Mouse (Mus musculus): ENCODE results near the gene Cd36. TPM values are rescaled to one million over a fixed set of nuclear protein-coding genes. Genes with fewer than 3 reads are reported as not detected.

The Cd36 gene
- polyA plus RNA-seq, 1 experiment from 2014 or later, result 3.2 TPM

GRCm38 (mm10) chr5:17806774-17807377 is 81.7 kb downstream of the Cd36 start:
- WGBS, result 81% methylated on average over 3 of the region's 3 CpGs
- Histone ChIP-seq H3K9me3 (replicated peaks; ENCODE audit: control insufficient read depth, low read length, poor library complexity, severe bottlenecking) (no peaks in the 10 kb centered on the region), H3K4me1 (ENCODE audit: control insufficient read depth, insufficient read depth, low read length) (no peaks in the 10 kb centered on the region), H3K4me2 (ENCODE audit: low read length) (no peak overlapping the region), H3K27me3 (ENCODE audit: control insufficient read depth, insufficient read depth, low read depth, low read length) (no peaks in the 10 kb centered on the region), H3K4me3 (ENCODE audit: low read depth, low read length) (no peak overlapping the region), H3K27ac (ENCODE audit: low read length) (no peak overlapping the region), H3K36me3 (ENCODE audit: control insufficient read depth, insufficient read depth, low read length) (no peaks in the 10 kb centered on the region), H3K9ac (ENCODE audit: low read depth, low read length) (no peak overlapping the region)
- ATAC-seq, result no peak

- H3K9me3 ChIP-seq (replicated peaks; ENCODE audit: control insufficient read depth, low read length, poor library complexity, severe bottlenecking), result no peaks in the 10 kb centered on the region
- no peak overlapping the region for H3K9ac ChIP-seq (ENCODE audit: low read depth, low read length)
- H3K4me3 ChIP-seq (ENCODE audit: low read depth, low read length), result no peak overlapping the region
- no peaks in the 10 kb centered on the region for H3K36me3 ChIP-seq (ENCODE audit: control insufficient read depth, insufficient read depth, low read length)
- WGBS, result 88% methylated on average over 6 of the region's 6 CpGs
- ATAC-seq, result no peak
- H3K4me1 ChIP-seq (ENCODE audit: control insufficient read depth, insufficient read depth, low read length), result no peaks in the 10 kb centered on the region
- H3K27ac ChIP-seq (ENCODE audit: low read length), result no peak overlapping the region
- H3K4me2 ChIP-seq (ENCODE audit: low read length), result no peak overlapping the region
- no peaks in the 10 kb centered on the region for H3K27me3 ChIP-seq (ENCODE audit: control insufficient read depth, insufficient read depth, low read depth, low read length)
Measured at GRCm38 (mm10) chr5:17776571-17776970, 112.0 kb downstream of the Cd36 start.

GRCm38 (mm10) chr5:17770328-17770727 is 118.3 kb downstream of the Cd36 start:
- no peaks in the 10 kb centered on the region for H3K27me3 ChIP-seq (ENCODE audit: control insufficient read depth, insufficient read depth, low read depth, low read length)
- ATAC-seq, result no peak
- no peak overlapping the region for H3K9ac ChIP-seq (ENCODE audit: low read depth, low read length)
- H3K27ac ChIP-seq (ENCODE audit: low read length), result no peak overlapping the region
- no peak overlapping the region for H3K4me3 ChIP-seq (ENCODE audit: low read depth, low read length)
- no peaks in the 10 kb centered on the region for H3K4me1 ChIP-seq (ENCODE audit: control insufficient read depth, insufficient read depth, low read length)
- H3K4me2 ChIP-seq (ENCODE audit: low read length), result no peak overlapping the region
- WGBS, result 98% methylated on average over 2 of the region's 2 CpGs
- H3K9me3 ChIP-seq (replicated peaks; ENCODE audit: control insufficient read depth, low read length, poor library complexity, severe bottlenecking), result no peaks in the 10 kb centered on the region
- no peaks in the 10 kb centered on the region for H3K36me3 ChIP-seq (ENCODE audit: control insufficient read depth, insufficient read depth, low read length)

DNA sequence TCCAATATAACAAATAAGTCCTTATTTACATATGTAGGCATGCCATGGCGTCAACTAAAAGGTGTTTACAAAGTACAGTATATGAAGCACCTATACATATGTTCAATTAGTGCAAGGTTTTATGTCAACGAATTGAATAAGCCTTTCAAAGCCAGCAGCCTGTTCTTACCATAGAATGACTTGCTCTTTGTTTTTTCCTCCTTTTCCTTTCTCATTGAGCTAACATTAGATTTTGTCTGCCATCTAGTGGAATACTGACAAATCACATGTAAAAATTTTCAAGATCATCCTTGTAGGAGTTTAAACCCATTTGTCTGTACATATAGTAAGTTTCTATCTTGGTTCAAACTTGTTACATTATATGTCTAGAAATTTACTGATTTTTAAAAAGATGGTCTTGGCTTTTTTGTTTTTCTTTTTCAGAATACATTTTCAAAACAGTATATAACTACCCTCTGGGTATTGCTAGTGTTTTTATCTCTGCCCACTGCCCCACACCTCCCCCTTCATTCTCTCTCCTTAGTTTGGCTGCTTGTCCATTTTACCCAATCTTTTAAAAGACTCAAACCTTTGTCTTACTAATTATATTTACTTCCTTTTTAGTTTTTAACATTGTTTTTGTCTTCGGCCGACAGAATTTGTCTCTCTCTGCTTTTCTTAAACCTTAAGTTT is 122.5 kb downstream of the Cd36 start:
- Histone ChIP-seq H3K9me3 (replicated peaks; ENCODE audit: control insufficient read depth, low read length, poor library complexity, severe bottlenecking) (no peaks in the 10 kb centered on the region), H3K36me3 (ENCODE audit: control insufficient read depth, insufficient read depth, low read length) (no peaks in the 10 kb centered on the region), H3K9ac (ENCODE audit: low read depth, low read length) (no peak overlapping the region), H3K27ac (ENCODE audit: low read length) (no peak overlapping the region), H3K4me3 (ENCODE audit: low read depth, low read length) (no peak overlapping the region), H3K4me1 (ENCODE audit: control insufficient read depth, insufficient read depth, low read length) (no peaks in the 10 kb centered on the region), H3K4me2 (ENCODE audit: low read length) (no peak overlapping the region), H3K27me3 (ENCODE audit: control insufficient read depth, insufficient read depth, low read depth, low read length) (no peaks in the 10 kb centered on the region)
- peak; percentile 86 for ATAC-seq
- WGBS, result 63% methylated on average over 4 of the region's 4 CpGs

GRCm38 (mm10) chr5:17753471-17754005 is 135.1 kb downstream of the Cd36 start:
- Histone ChIP-seq H3K27me3 (ENCODE audit: control insufficient read depth, insufficient read depth, low read depth, low read length) (no peaks in the 10 kb centered on the region), H3K36me3 (ENCODE audit: control insufficient read depth, insufficient read depth, low read length) (no peaks in the 10 kb centered on the region), H3K9ac (ENCODE audit: low read depth, low read length) (no peak overlapping the region), H3K9me3 (replicated peaks; ENCODE audit: control insufficient read depth, low read length, poor library complexity, severe bottlenecking) (no peaks in the 10 kb centered on the region), H3K4me1 (ENCODE audit: control insufficient read depth, insufficient read depth, low read length) (no peaks in the 10 kb centered on the region), H3K4me3 (ENCODE audit: low read depth, low read length) (no peak overlapping the region), H3K4me2 (ENCODE audit: low read length) (no peak overlapping the region), H3K27ac (ENCODE audit: low read length) (no peak overlapping the region)
- no peak for ATAC-seq
- 85% methylated on average over 7 of the region's 7 CpGs for WGBS

DNA sequence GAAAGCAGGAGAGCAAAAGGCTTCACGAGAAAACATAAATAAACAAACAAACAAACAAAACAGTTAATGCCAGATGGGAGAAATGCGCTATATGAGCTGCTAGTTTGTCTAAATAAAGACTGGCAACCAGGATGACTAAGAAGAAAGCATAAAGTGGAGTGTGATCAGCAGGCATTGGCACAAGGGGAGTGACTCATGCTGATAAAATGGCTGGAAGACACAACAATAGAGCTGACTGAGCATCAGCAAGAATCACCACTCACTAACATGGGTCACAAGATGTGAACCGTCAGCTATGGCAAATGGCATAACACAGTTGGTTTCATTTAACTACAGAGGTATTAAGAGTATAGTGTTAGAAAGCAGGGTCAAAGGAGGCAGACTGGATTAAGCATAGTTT is 140.3 kb downstream of the Cd36 start:
- 75% methylated on average over 3 of the region's 3 CpGs for WGBS
- H3K4me1 ChIP-seq (ENCODE audit: control insufficient read depth, insufficient read depth, low read length), result no peaks in the 10 kb centered on the region
- H3K9ac ChIP-seq (ENCODE audit: low read depth, low read length), result no peak overlapping the region
- ATAC-seq, result no peak
- H3K9me3 ChIP-seq (replicated peaks; ENCODE audit: control insufficient read depth, low read length, poor library complexity, severe bottlenecking), result no peaks in the 10 kb centered on the region
- no peak overlapping the region for H3K4me2 ChIP-seq (ENCODE audit: low read length)
- no peaks in the 10 kb centered on the region for H3K27me3 ChIP-seq (ENCODE audit: control insufficient read depth, insufficient read depth, low read depth, low read length)
- H3K27ac ChIP-seq (ENCODE audit: low read length), result no peak overlapping the region
- H3K36me3 ChIP-seq (ENCODE audit: control insufficient read depth, insufficient read depth, low read length), result no peaks in the 10 kb centered on the region
- no peak overlapping the region for H3K4me3 ChIP-seq (ENCODE audit: low read depth, low read length)

GRCm38 (mm10) chr5:17747143-17747542 is 141.5 kb downstream of the Cd36 start:
- H3K27me3 ChIP-seq (ENCODE audit: control insufficient read depth, insufficient read depth, low read depth, low read length), result no peaks in the 10 kb centered on the region
- H3K9ac ChIP-seq (ENCODE audit: low read depth, low read length), result no peak overlapping the region
- H3K4me3 ChIP-seq (ENCODE audit: low read depth, low read length), result no peak overlapping the region
- ATAC-seq, result no peak
- H3K4me2 ChIP-seq (ENCODE audit: low read length), result no peak overlapping the region
- H3K9me3 ChIP-seq (replicated peaks; ENCODE audit: control insufficient read depth, low read length, poor library complexity, severe bottlenecking), result no peaks in the 10 kb centered on the region
- no peak overlapping the region for H3K27ac ChIP-seq (ENCODE audit: low read length)
- 32% methylated on average over 5 of the region's 5 CpGs for WGBS
- H3K4me1 ChIP-seq (ENCODE audit: control insufficient read depth, insufficient read depth, low read length), result no peaks in the 10 kb centered on the region
- no peaks in the 10 kb centered on the region for H3K36me3 ChIP-seq (ENCODE audit: control insufficient read depth, insufficient read depth, low read length)

DNA sequence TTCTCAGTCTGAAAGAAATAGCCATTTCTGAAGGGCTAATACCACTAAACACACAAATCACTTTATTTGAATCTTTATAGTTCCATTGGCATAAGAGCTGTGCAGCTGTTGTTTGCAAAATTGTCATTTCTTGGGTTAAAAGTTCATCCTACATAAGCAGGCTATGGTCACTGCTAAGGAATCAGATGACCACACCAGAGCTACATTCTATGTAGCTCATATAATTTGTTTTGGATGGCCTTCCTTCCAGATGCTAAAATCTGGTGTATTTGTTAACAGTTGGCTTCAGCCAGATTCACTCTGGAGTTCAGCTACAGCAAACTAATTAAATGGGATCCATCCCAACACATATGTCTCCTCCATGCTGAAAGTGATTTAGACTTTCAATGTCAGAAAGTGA is 142.1 kb downstream of the Cd36 start:
- Histone ChIP-seq H3K9me3 (replicated peaks; ENCODE audit: control insufficient read depth, low read length, poor library complexity, severe bottlenecking) (no peaks in the 10 kb centered on the region), H3K9ac (ENCODE audit: low read depth, low read length) (no peak overlapping the region), H3K27ac (ENCODE audit: low read length) (no peak overlapping the region), H3K36me3 (ENCODE audit: control insufficient read depth, insufficient read depth, low read length) (no peaks in the 10 kb centered on the region), H3K4me1 (ENCODE audit: control insufficient read depth, insufficient read depth, low read length) (no peaks in the 10 kb centered on the region), H3K27me3 (ENCODE audit: control insufficient read depth, insufficient read depth, low read depth, low read length) (no peaks in the 10 kb centered on the region), H3K4me2 (ENCODE audit: low read length) (no peak overlapping the region), H3K4me3 (ENCODE audit: low read depth, low read length) (no peak overlapping the region)
- no peak for ATAC-seq

DNA sequence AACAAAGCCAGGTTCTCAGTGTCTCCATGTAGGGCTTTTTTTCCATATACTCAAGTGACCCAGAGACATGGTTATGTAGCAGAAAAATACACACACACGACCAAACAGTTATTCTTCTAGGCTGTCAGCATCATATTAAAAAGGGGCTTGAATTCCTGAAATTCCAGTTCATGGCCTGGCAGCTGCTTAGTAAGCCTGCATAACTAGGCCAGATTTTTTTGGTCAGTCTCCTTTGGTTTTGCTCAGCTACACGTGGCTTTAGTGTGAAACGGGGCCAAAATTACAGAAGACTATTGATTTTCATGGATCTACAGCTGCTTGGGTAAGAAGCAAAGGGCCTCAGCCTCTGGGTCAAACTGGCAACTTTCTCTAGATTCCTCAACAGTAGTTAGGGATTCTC is 148.8 kb downstream of the Cd36 start:
- WGBS, result 60% methylated on average over 3 of the region's 3 CpGs
- ATAC-seq, result no peak
- no peaks in the 10 kb centered on the region for H3K36me3 ChIP-seq (ENCODE audit: control insufficient read depth, insufficient read depth, low read length)
- H3K4me1 ChIP-seq (ENCODE audit: control insufficient read depth, insufficient read depth, low read length), result no peaks in the 10 kb centered on the region
- H3K9ac ChIP-seq (ENCODE audit: low read depth, low read length), result no peak overlapping the region
- H3K27ac ChIP-seq (ENCODE audit: low read length), result no peak overlapping the region
- no peak overlapping the region for H3K4me2 ChIP-seq (ENCODE audit: low read length)
- H3K9me3 ChIP-seq (replicated peaks; ENCODE audit: control insufficient read depth, low read length, poor library complexity, severe bottlenecking), result no peaks in the 10 kb centered on the region
- no peak overlapping the region for H3K4me3 ChIP-seq (ENCODE audit: low read depth, low read length)
- no peaks in the 10 kb centered on the region for H3K27me3 ChIP-seq (ENCODE audit: control insufficient read depth, insufficient read depth, low read depth, low read length)
